Mouse (Mus musculus) cerebellum, adult 9-11 months (tissue): ENCODE results near the gene Nek4.

Experiments
- DNase-seq: peaks from one replicate; pipeline ENCODE4 v3.0.0; 2022

Gene Nek4

DNA sequence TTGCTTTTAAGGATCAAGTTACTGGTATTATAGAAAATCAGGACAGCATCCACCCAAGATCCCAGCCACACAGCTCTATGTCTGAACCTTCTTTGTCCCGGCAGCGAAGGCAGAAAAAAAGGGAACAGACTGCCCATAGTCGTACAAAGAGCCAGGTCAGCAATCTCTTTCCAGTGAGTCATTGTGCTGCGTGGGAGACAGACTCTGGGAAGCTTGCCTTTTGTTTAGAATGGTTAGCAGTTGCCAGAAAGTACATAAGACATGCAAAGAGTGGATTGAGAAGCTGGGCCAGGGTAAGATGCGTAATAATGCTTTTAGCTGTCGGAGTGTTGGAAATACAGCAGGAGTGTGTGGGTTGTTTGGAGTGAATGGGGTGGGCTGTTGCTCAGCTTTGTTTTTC, 23.0 kb downstream of the Nek4 start:
- peak; percentile 28 for DNase-seq

DNA sequence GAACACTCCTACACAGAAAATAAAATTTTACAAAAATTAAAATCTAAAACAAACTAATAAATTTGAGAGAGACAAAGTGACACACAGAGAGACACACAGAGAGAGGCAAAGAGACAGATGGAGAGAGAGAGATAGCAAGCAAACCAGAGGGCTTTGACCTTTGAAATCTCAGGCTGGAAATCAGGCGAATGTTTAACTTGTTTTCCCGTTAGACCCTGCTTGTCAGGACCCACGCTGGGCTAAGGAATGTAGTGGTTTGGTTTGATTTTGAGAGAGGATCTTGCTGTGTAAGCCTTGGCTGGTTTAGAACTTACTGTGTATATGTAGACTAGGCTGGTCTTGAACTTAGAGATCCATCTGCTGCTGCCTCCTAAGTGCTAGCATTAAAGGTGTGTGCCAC, 25.0 kb downstream of the Nek4 start:
- no peak for DNase-seq

DNA sequence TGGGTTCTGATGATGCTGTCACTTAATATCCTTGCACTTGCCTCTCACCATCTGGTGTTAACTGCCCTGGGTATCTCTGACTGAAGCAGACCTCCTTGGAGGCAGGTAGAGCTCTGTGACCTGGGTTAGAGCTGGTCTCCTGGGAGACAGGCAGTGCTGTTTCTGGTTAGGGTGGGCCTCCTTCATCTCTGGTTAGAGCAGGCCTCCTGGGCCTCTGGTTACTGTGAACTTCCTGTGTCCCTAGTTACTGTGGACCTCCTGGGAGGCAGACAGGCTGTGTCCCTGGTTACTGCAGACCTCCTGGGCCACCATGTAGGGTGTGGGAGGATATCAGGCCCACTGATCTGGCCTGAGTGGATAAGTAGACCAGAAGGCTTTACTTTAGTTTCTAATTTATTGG, 45.2 kb downstream of the Nek4 start:
- no peak for DNase-seq

DNA sequence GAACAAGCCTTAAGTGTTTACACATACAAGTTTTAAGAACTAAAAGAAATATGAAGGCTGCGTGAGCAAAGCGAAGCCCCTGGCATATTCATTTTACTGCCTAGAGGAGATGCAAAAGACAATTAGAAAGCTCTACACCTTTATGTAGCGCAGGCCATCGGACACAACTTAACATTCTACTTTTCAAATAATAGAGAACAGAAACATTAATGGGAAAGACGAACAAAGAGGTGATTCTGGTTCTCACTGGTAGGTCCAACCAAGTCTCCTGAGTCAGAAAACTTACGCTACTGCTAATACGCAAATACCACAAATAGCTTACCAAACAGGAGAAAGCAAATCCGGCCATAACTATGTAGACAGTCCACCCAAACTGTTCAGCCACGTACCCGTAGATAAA, 49.2 kb downstream of the Nek4 start:
- DNase-seq, result no peak

DNA sequence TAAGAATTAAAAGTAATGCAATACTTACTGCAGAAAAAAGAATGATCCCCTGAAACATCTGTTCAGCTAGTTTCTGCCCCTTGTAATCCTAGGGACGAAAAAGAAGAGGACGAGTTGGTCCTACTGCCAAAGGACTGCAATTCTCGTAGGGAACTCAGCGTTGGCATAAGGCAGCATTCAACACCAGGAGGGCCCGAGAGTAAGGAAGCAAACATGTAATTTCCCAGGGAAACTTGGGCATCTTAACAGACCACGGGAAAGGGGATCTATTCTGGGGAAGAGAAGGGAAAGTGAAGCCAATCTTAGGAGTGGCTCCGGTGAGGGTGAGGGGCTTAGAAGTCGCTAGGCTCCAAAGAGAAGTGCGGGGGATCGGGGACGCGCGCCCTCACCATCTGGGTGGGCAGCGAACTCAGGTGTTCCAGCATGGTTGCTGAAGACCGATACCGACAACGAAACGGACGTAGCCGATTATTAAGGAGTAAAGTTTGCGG, 49.7 kb downstream of the Nek4 start:
- no peak for DNase-seq

DNA sequence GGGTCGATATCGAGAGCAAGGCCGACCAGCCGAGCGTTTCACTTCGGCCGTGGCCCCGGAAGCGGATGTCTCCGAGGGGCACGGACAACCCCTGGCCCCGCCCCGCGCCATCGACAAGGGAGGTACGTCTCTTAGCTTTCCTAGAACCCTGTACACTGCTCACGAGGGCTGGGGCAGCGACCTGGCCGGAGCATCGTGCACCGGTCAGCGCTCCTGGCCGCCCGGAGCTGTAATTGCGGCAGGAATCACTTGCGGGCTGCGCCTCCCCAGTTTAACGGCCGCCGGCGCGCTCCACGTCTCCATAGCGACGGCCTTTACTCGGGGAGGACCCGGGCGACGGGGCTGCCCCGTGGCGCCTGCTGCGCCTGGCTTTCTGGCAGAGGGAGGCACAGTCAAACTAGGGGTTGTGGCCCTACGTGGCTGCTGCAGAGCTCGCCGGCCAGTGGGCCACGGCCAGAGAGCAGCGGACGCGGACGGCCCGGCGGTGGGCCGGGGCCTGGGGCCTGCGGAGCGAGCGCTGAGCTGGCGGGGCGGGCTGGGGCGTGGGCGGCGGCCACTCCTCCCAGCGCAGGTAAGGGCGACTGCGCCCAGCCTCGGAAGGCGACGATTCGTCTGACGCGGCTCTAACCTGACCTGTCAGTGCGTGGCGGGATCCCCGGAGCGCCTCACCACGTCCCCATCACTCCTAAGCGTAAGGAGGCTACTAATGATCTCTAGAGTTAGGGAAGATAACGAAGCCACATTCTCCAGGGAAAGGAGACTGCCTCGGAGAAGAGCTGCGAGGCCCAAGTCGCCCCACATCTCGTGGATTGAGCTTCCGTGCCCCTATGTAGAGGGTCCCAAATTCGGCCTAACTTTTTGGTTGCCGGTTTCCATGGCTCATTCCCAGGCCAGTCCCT, 50.4 kb downstream of the Nek4 start, which contains the start of the genes Glt8d1 and Spcs1:
TSS of gene Glt8d1 (plus strand) at position 94 of the 899 bp plus-strand sequence.
TSS of gene Spcs1 (minus strand) at position 366 of the 899 bp plus-strand sequence.
- DNase-seq, result peak; percentile 85

DNA sequence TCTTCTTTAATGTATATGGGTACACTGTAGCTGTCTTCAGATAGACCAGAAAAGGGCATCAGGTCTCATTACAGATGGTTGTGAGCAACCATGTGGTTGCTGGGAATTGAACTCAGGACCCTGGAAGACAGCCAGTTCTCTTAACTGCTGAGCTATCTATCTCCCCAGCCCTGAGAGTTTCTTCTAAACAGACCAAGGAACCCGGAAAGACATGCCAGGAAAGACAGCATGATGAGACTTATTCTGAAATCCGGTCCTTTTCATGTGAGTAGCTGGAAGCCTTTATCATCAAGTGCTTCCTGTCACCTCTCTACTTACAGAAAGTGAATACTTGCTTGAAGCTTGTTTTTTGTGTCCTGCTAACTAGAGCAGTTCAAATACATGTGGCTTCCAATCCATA, 53.4 kb downstream of the Nek4 start:
- DNase-seq, result no peak

DNA sequence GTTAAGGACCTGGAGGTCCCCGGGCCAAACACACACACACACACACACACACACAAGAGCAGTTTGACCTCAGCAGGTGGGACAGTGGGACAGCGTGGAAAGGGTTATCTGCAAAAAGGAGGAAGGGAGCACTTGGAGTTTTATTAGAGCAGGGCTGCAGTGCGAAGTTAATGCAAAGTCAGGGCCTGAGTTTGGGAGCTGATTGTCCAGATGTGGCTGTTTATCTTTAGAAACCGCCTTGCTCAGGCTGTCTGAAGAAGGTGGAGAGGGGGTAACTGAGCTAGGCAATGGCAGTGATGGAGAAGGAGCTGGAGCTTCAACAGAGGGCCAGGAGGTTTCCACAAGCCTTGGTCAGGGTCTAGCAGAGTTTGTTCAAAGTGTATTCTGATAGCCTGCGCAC, 55.6 kb downstream of the Nek4 start:
- DNase-seq, result no peak

DNA sequence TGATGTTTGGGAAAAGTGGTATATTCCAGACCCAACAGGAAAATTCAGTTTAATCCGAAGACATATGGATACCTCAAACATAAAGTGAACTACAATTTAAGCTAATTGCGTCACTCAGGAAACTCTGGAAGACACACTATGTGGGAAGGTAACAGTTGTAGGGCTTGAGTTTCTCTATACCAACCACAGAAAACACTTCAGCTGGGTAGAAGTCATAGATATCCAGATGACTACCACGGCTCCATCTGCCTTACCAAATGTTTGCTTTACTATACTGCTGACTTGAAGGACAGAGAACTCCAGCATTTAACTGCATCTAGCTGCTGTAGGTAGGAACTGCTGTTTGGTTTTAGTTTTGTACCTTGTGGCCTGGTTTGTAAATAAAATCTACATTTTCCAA, 60.4 kb downstream of the Nek4 start:
- DNase-seq, result no peak

DNA sequence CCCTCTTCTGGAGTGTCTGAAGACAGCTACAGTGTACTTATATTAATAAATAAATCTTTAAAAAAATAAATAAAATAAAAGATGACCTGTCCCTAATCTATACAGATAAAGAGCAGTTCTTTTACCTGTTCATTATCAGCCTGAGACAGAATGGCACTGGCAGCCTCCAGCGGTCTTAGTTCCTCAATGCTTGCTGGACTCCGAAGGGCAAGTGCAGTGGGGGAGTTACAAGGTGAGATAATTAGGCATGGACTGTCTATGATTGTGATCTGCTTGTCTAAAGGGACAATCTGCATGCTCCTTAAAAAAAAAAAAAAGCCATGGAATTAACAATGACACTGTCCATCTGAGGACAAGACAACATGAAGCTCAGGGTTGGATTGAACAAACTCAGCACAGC, 62.8 kb downstream of the Nek4 start:
- no peak for DNase-seq

DNA sequence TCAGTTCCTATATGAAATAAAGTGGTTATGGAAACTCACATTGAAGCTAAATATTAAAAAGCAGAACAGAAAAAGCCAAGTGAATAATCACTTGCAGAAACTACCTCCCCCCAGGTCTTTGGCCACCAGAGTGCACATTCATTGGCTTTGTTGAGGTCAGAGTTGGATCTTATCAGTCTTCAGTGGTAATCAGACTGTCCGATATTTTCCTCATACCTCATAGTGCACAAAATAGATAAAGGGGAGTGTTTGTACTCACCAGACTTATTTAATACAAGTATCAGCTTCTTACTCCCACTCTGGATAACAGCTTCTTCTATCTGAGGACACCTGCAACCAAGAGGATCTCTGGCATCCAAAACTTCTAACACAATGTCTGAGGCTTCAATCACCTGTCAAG, 64.9 kb downstream of the Nek4 start:
- DNase-seq, result no peak

DNA sequence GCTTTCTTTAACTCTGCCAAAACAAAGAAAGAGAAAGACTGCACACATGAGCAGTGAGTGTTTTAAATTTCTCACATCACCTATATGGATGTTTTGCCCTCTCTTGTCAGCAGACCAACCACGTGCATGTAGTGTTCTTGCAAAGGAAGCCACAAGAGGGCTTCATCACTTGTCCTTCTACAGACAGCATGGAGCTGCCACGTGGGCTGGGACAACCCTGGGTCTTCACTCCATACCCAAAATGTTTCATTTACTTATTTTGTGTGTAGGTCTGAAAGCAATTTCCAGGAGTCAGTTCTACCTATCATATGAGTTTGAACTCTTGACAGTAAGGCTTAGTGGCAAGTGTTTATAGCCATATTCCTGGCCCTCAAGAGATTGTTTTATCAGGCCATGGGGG, 66.7 kb downstream of the Nek4 start:
- DNase-seq, result no peak

DNA sequence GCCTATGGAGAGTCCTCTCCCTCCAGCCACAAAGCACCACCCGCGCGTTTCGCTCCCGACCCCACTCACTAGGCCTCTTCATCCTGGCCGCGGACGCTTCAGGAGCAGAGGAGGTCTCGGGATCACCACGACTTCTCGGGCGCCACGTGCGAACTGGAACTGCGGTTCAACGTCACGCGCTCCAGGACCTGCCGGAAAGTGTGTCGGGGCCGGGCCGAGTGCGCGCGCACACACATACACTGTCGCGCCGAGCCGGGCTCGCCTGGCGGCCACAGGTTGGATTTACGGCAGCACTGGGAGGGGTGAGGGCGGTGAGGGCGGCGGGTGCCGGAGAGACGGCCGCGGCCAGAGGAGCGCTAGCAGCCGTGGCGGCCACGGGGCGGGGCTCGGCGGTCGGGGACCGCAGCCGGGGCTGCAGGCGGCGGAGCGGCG, 67.7 kb downstream of the Nek4 start, which contains the start of the genes Pbrm1 and Gnl3:
TSS of gene Pbrm1 (plus strand) at position 279 of the 432 bp plus-strand sequence.
TSS of gene Gnl3 (minus strand) at position 293 of the 432 bp plus-strand sequence.
- peak; percentile 97 for DNase-seq

DNA sequence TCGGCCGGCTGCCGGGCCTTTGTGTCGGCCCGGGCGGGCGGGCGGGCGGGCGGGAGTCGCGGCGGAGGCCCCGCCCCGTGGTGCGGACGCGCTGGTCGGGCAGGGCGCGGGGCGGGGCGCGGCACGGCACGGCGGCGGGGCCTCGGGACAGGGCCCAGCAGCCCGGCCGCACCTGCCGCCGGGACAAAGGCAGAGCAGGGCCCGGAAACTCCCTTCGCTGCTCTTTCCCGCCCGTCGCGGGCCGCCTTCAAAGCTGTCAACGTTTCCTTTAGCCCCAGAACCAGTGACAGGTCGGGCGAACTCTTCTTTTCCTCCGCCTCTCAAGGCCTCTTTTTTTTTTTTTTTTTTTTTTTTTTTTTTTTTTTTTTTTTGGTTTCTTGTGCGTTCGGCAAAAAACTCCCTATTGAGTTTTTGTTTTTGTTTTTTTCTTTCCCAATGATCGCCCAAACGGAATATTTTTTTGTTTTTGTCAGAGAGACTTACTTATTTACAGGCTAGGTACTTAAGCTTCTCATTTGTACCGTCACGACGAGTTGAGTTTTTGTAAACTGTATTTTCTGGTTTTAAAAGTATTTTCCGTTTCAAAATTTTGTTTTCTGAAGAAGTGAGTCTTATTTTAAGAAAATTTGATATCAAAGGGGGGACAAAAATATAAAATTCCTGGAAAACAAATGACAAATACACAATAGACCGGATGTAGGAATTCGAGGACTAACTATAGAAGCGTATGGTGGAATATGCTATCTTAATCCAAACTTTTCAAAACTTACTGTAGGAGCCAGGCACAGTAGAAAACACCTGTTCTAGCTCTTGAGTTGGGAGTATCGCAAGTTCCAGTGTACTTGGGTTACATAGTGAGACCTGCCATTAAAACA, 68.4 kb downstream of the Nek4 start:
- no peak for DNase-seq

DNA sequence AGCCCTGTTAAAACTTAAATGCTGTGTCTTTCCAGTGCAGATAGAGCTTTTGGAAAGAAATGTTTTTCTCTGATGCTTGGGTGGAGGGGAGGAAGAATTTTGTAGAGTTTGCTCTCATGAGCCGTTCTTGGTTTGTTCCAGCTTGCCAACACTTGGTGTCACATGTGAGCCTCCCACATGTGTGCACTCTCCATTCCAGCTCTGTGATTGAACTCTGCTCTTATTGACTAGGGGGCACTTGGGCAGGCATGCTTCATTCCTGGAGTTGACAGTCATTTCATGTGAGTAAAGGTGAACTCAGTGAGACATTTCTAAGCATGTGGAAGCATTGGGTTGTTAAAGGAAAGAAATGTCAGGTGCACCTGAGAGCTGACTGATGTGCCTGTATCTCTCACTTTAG, 71.4 kb downstream of the Nek4 start:
- no peak for DNase-seq

DNA sequence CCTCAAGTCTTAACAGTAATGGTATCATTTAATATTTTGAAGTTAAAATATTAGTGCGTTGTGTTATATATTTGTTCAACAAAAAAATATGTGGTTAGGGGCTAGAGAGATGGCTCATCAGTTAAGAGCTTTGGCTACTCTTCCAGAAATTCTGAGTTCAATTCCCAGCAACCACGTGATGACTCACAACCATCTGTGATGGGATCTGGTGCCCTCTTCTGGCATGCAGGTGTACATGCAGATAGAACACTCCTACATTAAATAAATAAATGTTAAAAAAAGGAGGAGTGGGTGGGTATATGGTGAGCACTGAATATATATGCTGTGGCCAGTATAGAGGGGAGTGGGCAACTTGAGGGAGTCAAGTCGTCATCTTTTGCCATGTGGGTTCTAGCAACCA, 74.6 kb downstream of the Nek4 start:
- DNase-seq, result no peak
